Mouse (Mus musculus) hindbrain, postnatal 0 days (tissue): ENCODE results near the gene Camsap2. TPM values are rescaled to one million over a fixed set of nuclear protein-coding genes. Genes with fewer than 3 reads are reported as not detected.

ENCODE experiments used
- ATAC-seq: fragments of 200-750 bp; cut with Nextera tagmentation; 2 replicates; pipeline ENCODE4 v1.8.0; 2017; ENCODE audit warnings: mild to moderate bottlenecking, moderate TSS enrichment, moderate library complexity
- DNase-seq: peaks from one replicate; pipeline ENCODE4 v3.0.0-alpha.2; 2015; ENCODE audit warnings: low spot score
- H3K27ac ChIP-seq: fragments of 300-500 bp; sonication (generic); 2 replicates; pipeline ENCODE4 v1.5.1; 2014; ENCODE audit warnings: mild to moderate bottlenecking
- H3K27me3 ChIP-seq: fragments of 300-500 bp; sonication (generic); 2 replicates; pipeline ENCODE4 v1.6.1; 2014; ENCODE audit warnings: low read length, mixed read lengths; ENCODE audit not compliant: insufficient read depth
- H3K36me3 ChIP-seq: fragments of 300-500 bp; sonication (generic); 2 replicates; pipeline ENCODE4 v1.6.1; 2014; ENCODE audit warnings: low read length, mixed read lengths; ENCODE audit not compliant: insufficient read depth
- H3K4me1 ChIP-seq: fragments of 300-500 bp; sonication (generic); 2 replicates; pipeline ENCODE4 v1.6.1; 2014; ENCODE audit warnings: antibody characterized with exemption, low read length, mixed read lengths; ENCODE audit not compliant: insufficient read depth
- H3K4me2 ChIP-seq: fragments of 300-500 bp; sonication (generic); 2 replicates; pipeline ENCODE4 v1.6.1; 2014; ENCODE audit warnings: low read depth, mild to moderate bottlenecking, low read length, moderate library complexity, mixed read lengths
- H3K4me3 ChIP-seq: fragments of 300-500 bp; sonication (generic); 2 replicates; pipeline ENCODE4 v1.5.1; 2014; ENCODE audit warnings: low read length
- H3K9ac ChIP-seq: fragments of 300-500 bp; sonication (generic); replicated peaks from 2 replicates; pipeline ENCODE4 v1.6.1; 2014; ENCODE audit warnings: mild to moderate bottlenecking, low read length, moderate library complexity, mixed read lengths
- H3K9me3 ChIP-seq: fragments of 300-500 bp; sonication (generic); 2 replicates; pipeline ENCODE4 v1.6.1; 2016; ENCODE audit warnings: low read length, mixed read lengths
- CTCF ChIP-seq: IDR thresholded peaks from 2 replicates; pipeline ENCODE4 v1.5.1; 2016; ENCODE audit warnings: antibody characterized with exemption, control low read depth, low read depth
- WGBS: fragments of 180-500 bp; shearing (Covaris S2); extraction: QIAGEN DNeasy Blood & Tissue Kit; methylation state at CpG from one replicate; pipeline ENCODE4 v1.1.7; 2014; 5-methylcytosine and 5-hydroxymethylcytosine counted together
- polyA plus RNA-seq: library from polyadenylated mRNA; unstranded; fragments of >200 nt; fragmentation: Nextera tagmentation; extraction: Ambion mirVana; gene quantifications from 2 replicates; pipeline ENCODE4 v1.2.1, GENCODE M21; 2015
- total RNA-seq: library from RNA; depleted of rRNA; stranded (reverse); fragments of >200 nt; gene quantifications from 2 replicates; pipeline ENCODE4 v1.2.3, GENCODE M21; 2014

The Camsap2 gene
- total and polyA plus RNA-seq, 2 experiments from 2014 or later = 20.1 to 99.1 TPM

GRCm38 (mm10) chr1:136263355-136263754 lies 82.5 kb downstream of the Camsap2 start:
- H3K27ac ChIP-seq = no peak overlapping the region
- ATAC-seq (no peak), DNase-seq (no peak)
- 79% methylated on average over 5 of the region's 5 CpGs for WGBS
- H3K4me1 ChIP-seq = peaks cover 11% of the 10 kb centered on the region; the same call in 1 of the 2 replicates
- H3K4me3 ChIP-seq = no peak overlapping the region
- TF ChIP-seq CTCF = no peak
- no peaks in the 10 kb centered on the region for H3K9me3 ChIP-seq
- H3K4me2 ChIP-seq = no peak overlapping the region
- H3K27me3 ChIP-seq = 0 out of 2 replicates have a peak, but pooled peaks cover 7% of the 10 kb centered on the region
- H3K9ac ChIP-seq = no peak overlapping the region
- peaks cover 3% of the 10 kb centered on the region; the same call in 1 of the 2 replicates for H3K36me3 ChIP-seq

GRCm38 (mm10) chr1:136260635-136261238 lies 85.2 kb downstream of the Camsap2 start, which contains the start of gene Gpr25:
TSS of gene Gpr25 (minus strand) at chr1:136260873.
- no peak for DNase-seq
- no peak for TF ChIP-seq CTCF
- H3K36me3 ChIP-seq = no peaks in the 10 kb centered on the region
- H3K9me3 ChIP-seq = no peaks in the 10 kb centered on the region
- H3K27me3 ChIP-seq = peaks cover 11% of the 10 kb centered on the region; the same call in 1 of the 2 replicates
- ATAC-seq = peak; percentile 46
- H3K27ac ChIP-seq = peak within 1 kb of the TSS; percentile 65
- peak within 1 kb of the TSS; percentile 78 for H3K4me2 ChIP-seq
- peaks cover 11% of the 10 kb centered on the region; the same call in 1 of the 2 replicates for H3K4me1 ChIP-seq
- 8% methylated on average over 28 of the region's 28 CpGs for WGBS
- peak within 1 kb of the TSS; percentile 66 for H3K9ac ChIP-seq
- peak within 1 kb of the TSS; percentile 44 for H3K4me3 ChIP-seq

DNA sequence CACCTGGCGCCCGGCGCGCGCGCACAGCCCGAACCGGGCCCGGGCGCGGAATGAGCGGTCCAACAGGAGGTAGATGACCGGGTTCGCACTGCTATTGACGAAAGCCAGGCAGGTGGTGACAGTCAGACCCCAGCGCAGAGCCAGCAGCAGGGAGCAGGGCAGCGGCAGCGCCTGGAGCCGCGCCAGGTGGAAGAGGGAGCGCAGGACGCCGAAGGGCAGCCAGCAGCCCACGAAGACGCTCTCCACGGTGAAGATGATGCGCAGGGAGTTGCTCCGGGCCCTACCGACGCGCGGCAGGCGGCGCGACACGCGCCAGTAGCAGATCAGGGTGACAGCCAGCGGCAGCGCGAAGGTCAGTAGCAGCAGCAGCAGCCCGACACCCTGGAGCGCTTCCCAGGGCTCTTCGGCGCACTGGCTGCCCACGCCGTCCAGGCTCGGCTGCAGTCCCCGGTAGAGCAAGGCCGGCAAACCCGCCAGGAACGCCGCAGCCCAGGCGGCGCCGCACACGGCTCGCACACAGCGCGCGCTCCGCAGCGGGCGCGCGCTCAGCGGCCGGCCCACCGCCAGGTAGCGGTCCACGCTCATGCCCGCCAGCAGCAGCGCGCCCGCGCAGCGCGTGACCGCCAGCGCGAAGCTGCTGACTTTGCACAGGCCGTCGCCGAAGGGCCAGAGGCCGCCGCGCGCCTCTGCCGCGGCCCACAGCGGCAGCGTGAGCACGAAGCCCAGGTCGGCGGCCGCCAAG lies 85.8 kb downstream of the Camsap2 start:
- peak overlapping the region; percentile 66 for H3K9ac ChIP-seq
- WGBS = under 1% methylated on average over 77 of the region's 95 CpGs

GRCm38 (mm10) chr1:136259543-136259892 lies 86.4 kb downstream of the Camsap2 start:
- Histone ChIP-seq H3K4me1 (peaks cover 11% of the 10 kb centered on the region; the same call in 1 of the 2 replicates), H3K4me3 (peak overlapping the region; percentile 44), H3K4me2 (peak overlapping the region; percentile 78), H3K27me3 (peaks cover 11% of the 10 kb centered on the region; the same call in 1 of the 2 replicates), H3K27ac (peak overlapping the region; percentile 65), H3K36me3 (no peaks in the 10 kb centered on the region), H3K9me3 (no peaks in the 10 kb centered on the region), H3K9ac (peak overlapping the region; percentile 66)
- 3% methylated on average over 16 of the region's 16 CpGs for WGBS
- ATAC-seq = no peak
- DNase-seq = no peak
- TF ChIP-seq CTCF = no peak

More for the DNA sequence above, 85.8 kb downstream of the Camsap2 start:
- Histone ChIP-seq H3K27ac (peak overlapping the region; percentile 65), H3K27me3 (peaks cover 11% of the 10 kb centered on the region; the same call in 1 of the 2 replicates), H3K4me2 (peak overlapping the region; percentile 78), H3K4me1 (peaks cover 11% of the 10 kb centered on the region; the same call in 1 of the 2 replicates), H3K4me3 (peak overlapping the region; percentile 44), H3K36me3 (no peaks in the 10 kb centered on the region), H3K9me3 (no peaks in the 10 kb centered on the region)
- ATAC-seq (peak; percentile 80), DNase-seq (peak; percentile 90)
- TF ChIP-seq CTCF = no peak

- no peak for TF ChIP-seq CTCF
- Histone ChIP-seq H3K9me3 (no peaks in the 10 kb centered on the region), H3K4me1 (peaks cover 11% of the 10 kb centered on the region; the same call in 1 of the 2 replicates), H3K36me3 (no peaks in the 10 kb centered on the region), H3K27ac (no peak overlapping the region), H3K4me3 (no peak overlapping the region), H3K9ac (no peak overlapping the region), H3K4me2 (no peak overlapping the region), H3K27me3 (peaks cover 11% of the 10 kb centered on the region; the same call in 1 of the 2 replicates)
- DNase-seq = no peak
- 77% methylated on average over 9 of the region's 9 CpGs for WGBS
- ATAC-seq = no peak
Measured at GRCm38 (mm10) chr1:136258495-136258894, 87.4 kb downstream of the Camsap2 start.

DNA sequence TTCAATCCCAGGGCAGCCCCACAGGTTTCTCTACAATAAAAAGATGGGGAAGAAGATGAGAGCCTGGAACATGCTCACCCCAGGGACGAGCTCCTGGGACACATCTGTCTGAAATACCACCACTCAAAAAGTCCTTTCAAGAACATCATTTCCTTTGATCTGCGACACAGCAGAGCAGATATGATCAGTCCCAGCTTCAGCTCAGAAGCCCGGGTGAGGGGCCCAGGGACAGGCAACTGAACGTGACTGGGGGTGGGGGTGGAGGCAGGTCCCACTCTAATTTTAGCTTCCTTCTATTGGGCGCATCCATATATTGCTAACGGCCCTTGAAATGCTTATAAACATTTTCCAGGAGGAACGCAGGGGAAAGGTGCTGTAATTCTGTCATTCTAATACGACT lies 90.2 kb downstream of the Camsap2 start:
- TF ChIP-seq CTCF = no peak
- H3K27ac ChIP-seq = no peak overlapping the region
- 51% methylated on average over 8 of the region's 8 CpGs for WGBS
- H3K27me3 ChIP-seq = peaks cover 9% of the 10 kb centered on the region; the same call in 1 of the 2 replicates
- no peak overlapping the region for H3K9ac ChIP-seq
- H3K4me2 ChIP-seq = no peak overlapping the region
- ATAC-seq (no peak), DNase-seq (no peak)
- no peaks in the 10 kb centered on the region for H3K36me3 ChIP-seq
- H3K4me3 ChIP-seq = no peak overlapping the region
- peaks cover 7% of the 10 kb centered on the region; the same call in 1 of the 2 replicates for H3K4me1 ChIP-seq
- H3K9me3 ChIP-seq = no peaks in the 10 kb centered on the region
